Mouse (Mus musculus): ENCODE results near the gene Vwa3b. TPM values are rescaled to one million over a fixed set of nuclear protein-coding genes. Genes with fewer than 3 reads are reported as not detected.

Gene Vwa3b
- polyA plus RNA-seq, 1 experiment from 2014 or later = 1.1 TPM

- Histone ChIP-seq H3K4me3 (ENCODE audit: low read depth, low read length) (no peak overlapping the region), H3K27ac (replicated peaks) (peak overlapping the region; percentile 81), H3K9me3 (ENCODE audit: control insufficient read depth, low read length) (no peaks in the 10 kb centered on the region), H3K9ac (ENCODE audit: low read length) (no peak overlapping the region), H3K36me3 (ENCODE audit: control insufficient read depth, insufficient read depth, low read length) (no peaks in the 10 kb centered on the region), H3K4me2 (replicated peaks; ENCODE audit: low read depth) (no peak overlapping the region), H3K27me3 (ENCODE audit: control insufficient read depth, insufficient read depth, low read length) (no peaks in the 10 kb centered on the region), H3K4me1 (replicated peaks; ENCODE audit: control insufficient read depth, insufficient read depth) (0 out of 2 replicates have a peak, but pooled peaks cover 3% of the 10 kb centered on the region)
- no peak for ATAC-seq (ENCODE audit: low FRiP score, low TSS enrichment)
- no peak for TF ChIP-seq EP300 (optimal IDR thresholded peaks at IDR 0.05)
- no peak for DNase-seq (ENCODE audit: low spot score)
- WGBS = 40% methylated on average over 6 of the region's 6 CpGs
These were observed 30.6 kb upstream of the Vwa3b start for GRCm38 (mm10) chr1:36995760-36996159.

DNA sequence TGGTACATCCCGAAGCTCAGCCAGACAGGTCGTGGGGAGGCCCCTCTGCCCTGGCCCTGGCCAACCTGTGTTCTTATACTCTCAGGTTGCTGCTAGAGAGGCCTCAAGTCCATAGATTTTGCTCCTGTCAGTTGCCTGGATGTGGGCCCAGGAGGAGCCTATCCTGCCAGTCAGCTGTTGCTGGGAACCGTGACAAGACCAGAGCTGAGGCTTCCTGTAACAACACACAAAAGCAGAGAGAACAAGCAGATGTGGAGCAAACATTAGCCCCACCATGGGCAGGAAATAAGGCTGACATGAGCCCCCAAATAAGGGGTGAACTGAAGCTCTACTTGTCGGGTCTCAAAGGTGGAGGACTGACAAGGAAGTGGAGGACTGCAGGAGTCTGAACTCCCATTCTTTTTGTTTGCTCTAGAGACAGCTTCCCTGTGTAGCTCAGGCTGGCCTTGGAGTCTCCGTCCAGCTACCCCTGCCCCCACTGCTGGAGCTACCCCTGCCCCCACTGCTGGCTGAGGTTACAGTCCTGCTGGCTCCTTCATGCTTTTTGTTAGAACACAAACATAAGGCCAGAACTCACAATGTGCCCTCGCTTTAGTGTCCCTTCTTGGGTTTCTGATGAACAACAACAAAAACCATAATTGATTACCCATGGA, 29.7 kb upstream of the Vwa3b start:
- no peak for ATAC-seq (ENCODE audit: low FRiP score, low TSS enrichment)
- peak; percentile 29 for DNase-seq (ENCODE audit: low spot score)
- 34% methylated on average over 6 of the region's 6 CpGs for WGBS
- H3K4me1 ChIP-seq (replicated peaks; ENCODE audit: control insufficient read depth, insufficient read depth) = 0 out of 2 replicates have a peak, but pooled peaks cover 3% of the 10 kb centered on the region
- H3K9me3 ChIP-seq (ENCODE audit: control insufficient read depth, low read length) = no peaks in the 10 kb centered on the region
- peak overlapping the region; percentile 4; the same call in 1 of the 2 replicates for H3K9ac ChIP-seq (ENCODE audit: low read length)
- no peaks in the 10 kb centered on the region for H3K27me3 ChIP-seq (ENCODE audit: control insufficient read depth, insufficient read depth, low read length)
- no peak overlapping the region for H3K4me2 ChIP-seq (replicated peaks; ENCODE audit: low read depth)
- H3K4me3 ChIP-seq (ENCODE audit: low read depth, low read length) = no peak overlapping the region
- no peaks in the 10 kb centered on the region for H3K36me3 ChIP-seq (ENCODE audit: control insufficient read depth, insufficient read depth, low read length)
- TF ChIP-seq CTCF (IDR thresholded peaks at IDR 0.05; ENCODE audit: low read depth) = no peak
- no peak for TF ChIP-seq EP300 (optimal IDR thresholded peaks at IDR 0.05)
- peak overlapping the region; percentile 81 for H3K27ac ChIP-seq (replicated peaks)

GRCm38 (mm10) chr1:37000307-37000706, 26.1 kb upstream of the Vwa3b start:
- no peaks in the 10 kb centered on the region for H3K27me3 ChIP-seq (ENCODE audit: control insufficient read depth, insufficient read depth, low read length)
- 70% methylated on average over 5 of the region's 5 CpGs for WGBS
- H3K4me1 ChIP-seq (replicated peaks; ENCODE audit: control insufficient read depth, insufficient read depth) = 0 out of 2 replicates have a peak, but pooled peaks cover 3% of the 10 kb centered on the region
- H3K4me3 ChIP-seq (ENCODE audit: low read depth, low read length) = no peak overlapping the region
- no peak overlapping the region for H3K4me2 ChIP-seq (replicated peaks; ENCODE audit: low read depth)
- DNase-seq (ENCODE audit: low spot score) (no peak), ATAC-seq (ENCODE audit: low FRiP score, low TSS enrichment) (no peak)
- H3K27ac ChIP-seq (replicated peaks) = no peak overlapping the region
- H3K9ac ChIP-seq (ENCODE audit: low read length) = no peak overlapping the region
- no peaks in the 10 kb centered on the region for H3K9me3 ChIP-seq (ENCODE audit: control insufficient read depth, low read length)
- TF ChIP-seq CTCF (IDR thresholded peaks at IDR 0.05; ENCODE audit: low read depth) (no peak), EP300 (optimal IDR thresholded peaks at IDR 0.05) (no peak)
- H3K36me3 ChIP-seq (ENCODE audit: control insufficient read depth, insufficient read depth, low read length) = no peaks in the 10 kb centered on the region

DNA sequence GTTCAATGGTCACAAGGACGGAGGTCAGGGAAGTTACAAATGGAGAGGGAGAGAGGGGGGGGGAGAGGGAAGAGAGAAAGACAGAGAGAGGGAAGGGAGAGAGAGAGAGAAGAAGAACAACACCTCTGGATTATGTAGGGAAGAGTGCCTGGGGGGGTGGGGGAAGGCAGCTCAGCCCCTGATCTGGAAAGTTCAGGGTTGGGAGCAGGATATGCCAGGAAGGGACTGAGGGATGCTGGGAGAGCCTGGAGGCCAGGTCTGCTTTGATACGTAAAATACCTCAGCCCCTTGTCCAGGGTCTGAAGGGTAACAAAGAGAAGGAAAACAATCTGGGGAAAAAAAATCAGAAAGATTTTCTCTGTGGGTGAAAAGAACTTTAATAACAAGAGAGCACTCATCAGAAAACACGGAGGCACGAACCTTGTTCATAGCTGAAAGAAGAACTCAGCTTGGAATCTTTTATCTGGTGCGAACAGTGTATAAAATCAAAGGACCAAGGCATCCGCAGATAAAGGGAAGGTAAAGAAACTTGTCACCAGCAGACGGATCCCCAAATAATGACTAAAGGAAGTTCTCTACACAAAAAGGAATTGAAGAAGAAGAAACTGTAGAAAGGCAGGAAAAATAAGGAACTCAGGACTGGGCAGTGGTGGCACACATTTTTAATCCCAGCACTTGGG, 24.6 kb upstream of the Vwa3b start:
- no peak overlapping the region for H3K9ac ChIP-seq (ENCODE audit: low read length)
- no peaks in the 10 kb centered on the region for H3K4me1 ChIP-seq (replicated peaks; ENCODE audit: control insufficient read depth, insufficient read depth)
- H3K4me3 ChIP-seq (ENCODE audit: low read depth, low read length) = no peak overlapping the region
- no peak for TF ChIP-seq CTCF (IDR thresholded peaks at IDR 0.05; ENCODE audit: low read depth)
- no peak for TF ChIP-seq EP300 (optimal IDR thresholded peaks at IDR 0.05)
- ATAC-seq (ENCODE audit: low FRiP score, low TSS enrichment) = no peak
- no peak for DNase-seq (ENCODE audit: low spot score)
- no peaks in the 10 kb centered on the region for H3K27me3 ChIP-seq (ENCODE audit: control insufficient read depth, insufficient read depth, low read length)
- 46% methylated on average over 7 of the region's 7 CpGs for WGBS
- no peak overlapping the region for H3K27ac ChIP-seq (replicated peaks)
- no peak overlapping the region for H3K4me2 ChIP-seq (replicated peaks; ENCODE audit: low read depth)
- no peaks in the 10 kb centered on the region for H3K9me3 ChIP-seq (ENCODE audit: control insufficient read depth, low read length)
- H3K36me3 ChIP-seq (ENCODE audit: control insufficient read depth, insufficient read depth, low read length) = no peaks in the 10 kb centered on the region

- Histone ChIP-seq H3K4me3 (ENCODE audit: low read depth, low read length) (no peak overlapping the region), H3K4me2 (replicated peaks; ENCODE audit: low read depth) (no peak overlapping the region), H3K27me3 (ENCODE audit: control insufficient read depth, insufficient read depth, low read length) (no peaks in the 10 kb centered on the region), H3K4me1 (replicated peaks; ENCODE audit: control insufficient read depth, insufficient read depth) (no peaks in the 10 kb centered on the region), H3K36me3 (ENCODE audit: control insufficient read depth, insufficient read depth, low read length) (no peaks in the 10 kb centered on the region), H3K9me3 (ENCODE audit: control insufficient read depth, low read length) (no peaks in the 10 kb centered on the region), H3K27ac (replicated peaks) (no peak overlapping the region), H3K9ac (ENCODE audit: low read length) (no peak overlapping the region)
- TF ChIP-seq CTCF (IDR thresholded peaks at IDR 0.05; ENCODE audit: low read depth) (0 out of 2 replicates have a peak, but pooled peaks have one; percentile 8), EP300 (optimal IDR thresholded peaks at IDR 0.05) (no peak)
- 52% methylated on average over 3 of the region's 3 CpGs for WGBS
- ATAC-seq (ENCODE audit: low FRiP score, low TSS enrichment) (no peak), DNase-seq (ENCODE audit: low spot score) (no peak)
These were observed 23.9 kb upstream of the Vwa3b start for GRCm38 (mm10) chr1:37002316-37003008.
